Mouse (Mus musculus) forebrain, embryonic 13.5 days (tissue): ENCODE results near the gene Psme3. TPM values are rescaled to one million over a fixed set of nuclear protein-coding genes. Genes with fewer than 3 reads are reported as not detected.

ENCODE experiments used
- ATAC-seq: fragments of 200-750 bp; cut with Nextera tagmentation; 2 replicates; pipeline ENCODE4 v1.8.0; 2017
- H3K27ac ChIP-seq: fragments of 300-500 bp; sonication (generic); 2 replicates; pipeline ENCODE4 v1.5.1; 2015; ENCODE audit warnings: inconsistent platforms, mild to moderate bottlenecking, moderate library complexity
- H3K27me3 ChIP-seq: fragments of 300-500 bp; sonication (generic); 2 replicates; pipeline ENCODE4 v1.6.1; 2015; ENCODE audit warnings: mild to moderate bottlenecking, inconsistent platforms
- H3K36me3 ChIP-seq: fragments of 300-500 bp; sonication (generic); 2 replicates; pipeline ENCODE4 v1.6.1; 2015; ENCODE audit warnings: mild to moderate bottlenecking, inconsistent platforms; ENCODE audit not compliant: poor library complexity, severe bottlenecking
- H3K4me1 ChIP-seq: fragments of 300-500 bp; sonication (generic); 2 replicates; pipeline ENCODE4 v1.6.1; 2015; ENCODE audit warnings: inconsistent platforms
- H3K4me2 ChIP-seq: fragments of 300-500 bp; sonication (generic); 2 replicates; pipeline ENCODE4 v1.6.1; 2015; ENCODE audit warnings: inconsistent platforms, mild to moderate bottlenecking, moderate library complexity
- H3K4me3 ChIP-seq: fragments of 300-500 bp; sonication (generic); 2 replicates; pipeline ENCODE4 v1.5.1; 2015; ENCODE audit warnings: mild to moderate bottlenecking, inconsistent platforms
- H3K9ac ChIP-seq: fragments of 300-500 bp; sonication (generic); 2 replicates; pipeline ENCODE4 v1.6.1; 2015; ENCODE audit warnings: mild to moderate bottlenecking, inconsistent platforms
- H3K9me3 ChIP-seq: fragments of 300-500 bp; sonication (generic); replicated peaks from 2 replicates; pipeline ENCODE4 v1.6.1; 2016; ENCODE audit warnings: inconsistent platforms
- WGBS: fragments of 180-500 bp; shearing (Covaris S2); methylation state at CpG from one replicate; pipeline ENCODE4 v1.1.7; 2015; 5-methylcytosine and 5-hydroxymethylcytosine counted together
- polyA plus RNA-seq: library from polyadenylated mRNA; unstranded; fragments of >200 nt; fragmentation: Nextera tagmentation; extraction: Ambion mirVana; gene quantifications from 2 replicates; pipeline ENCODE4 v1.2.1, GENCODE M21; 2015

Psme3 gene
- 144 and 145 TPM in 2 replicates for polyA plus RNA-seq

DNA sequence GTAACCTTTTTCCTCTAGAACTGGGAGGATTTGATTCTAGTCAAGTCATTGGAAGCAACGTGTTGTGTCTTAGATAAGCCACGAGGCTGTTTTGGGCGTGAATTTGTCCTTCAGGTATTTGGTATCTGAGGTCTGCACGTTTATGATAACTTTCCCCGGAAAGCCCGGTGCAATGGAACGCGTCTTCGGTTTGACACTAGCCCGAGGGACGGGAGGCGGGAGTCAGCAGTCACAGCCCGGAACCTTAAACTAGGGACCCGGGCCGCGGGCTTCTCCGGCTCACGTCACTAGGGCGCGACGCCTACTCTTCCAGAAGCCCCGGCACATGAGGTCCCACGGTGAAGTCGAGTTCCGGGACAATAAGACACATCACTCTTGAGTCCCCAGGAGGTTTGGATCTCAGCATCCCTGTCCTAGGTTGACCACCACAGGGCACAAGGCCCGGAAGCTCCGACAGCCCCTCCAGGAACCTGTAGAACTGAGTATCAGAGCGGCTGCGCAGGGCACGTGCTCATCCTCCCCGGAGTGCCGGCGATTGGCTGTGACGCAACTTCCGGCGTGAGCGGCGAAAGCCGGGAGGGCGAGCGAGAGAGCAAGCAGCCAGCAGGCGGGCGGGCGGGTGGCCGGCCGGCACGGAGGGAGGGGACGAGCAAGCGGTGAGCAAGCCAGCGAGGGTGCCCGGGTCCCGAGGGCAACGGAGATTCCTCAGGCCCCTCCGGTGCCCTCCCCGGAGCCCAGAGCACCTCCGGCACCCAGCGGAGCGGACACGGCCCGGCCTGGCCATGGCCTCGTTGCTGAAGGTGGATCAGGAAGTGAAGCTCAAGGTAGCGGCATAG lies at the start of gene Psme3:
Gene Psme3 (plus strand): TSS at position 549 of the 836 bp plus-strand sequence.
- under 1% methylated on average over 61 of the region's 62 CpGs for WGBS
- peak within 1 kb of the TSS; percentile 98 for H3K4me3 ChIP-seq
- H3K4me1 ChIP-seq, result peaks cover 17% of the 10 kb centered on the region
- H3K9me3 ChIP-seq, result no peaks in the 10 kb centered on the region
- ATAC-seq, result peak; percentile 93
- H3K36me3 ChIP-seq, result peaks cover 30% of the 10 kb centered on the region
- peak within 1 kb of the TSS; percentile 97 for H3K9ac ChIP-seq
- peak within 1 kb of the TSS; percentile 44 for H3K27ac ChIP-seq
- H3K4me2 ChIP-seq, result peak within 1 kb of the TSS; percentile 99
- H3K27me3 ChIP-seq, result no peaks in the 10 kb centered on the region

DNA sequence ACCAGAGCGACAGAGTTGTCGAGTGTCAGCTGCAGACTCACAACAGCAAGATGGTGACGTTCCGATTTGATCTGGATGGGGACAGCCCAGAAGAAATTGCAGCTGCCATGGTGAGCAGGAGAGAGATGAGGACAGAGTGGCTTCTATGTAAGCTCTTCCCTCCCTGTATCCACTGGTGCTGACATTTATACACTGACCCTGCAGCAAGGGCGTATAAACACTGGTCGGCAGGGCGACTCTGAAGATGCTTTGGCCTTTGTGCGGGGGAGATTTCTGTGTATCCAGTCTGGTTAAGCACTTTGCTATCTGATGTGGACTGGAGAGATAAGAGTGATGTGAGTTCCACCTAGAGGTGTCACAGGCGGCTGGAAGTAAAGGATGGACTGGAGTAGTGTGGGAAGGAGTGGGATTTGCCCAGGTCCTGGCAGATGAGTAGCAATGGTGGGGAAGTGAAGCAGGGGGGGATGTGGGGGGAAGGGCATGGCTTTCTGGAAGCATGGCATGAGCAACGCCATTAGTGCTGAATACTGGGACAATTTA lies 46.4 kb upstream of the Psme3 start:
- no peak for ATAC-seq
- Histone ChIP-seq H3K9ac (no peak overlapping the region), H3K36me3 (no peaks in the 10 kb centered on the region), H3K4me1 (peaks cover 9% of the 10 kb centered on the region), H3K27me3 (peaks cover 36% of the 10 kb centered on the region), H3K4me3 (no peak overlapping the region), H3K27ac (no peak overlapping the region), H3K9me3 (no peaks in the 10 kb centered on the region), H3K4me2 (no peak overlapping the region)
- WGBS, result 46% methylated on average over 10 of the region's 10 CpGs

DNA sequence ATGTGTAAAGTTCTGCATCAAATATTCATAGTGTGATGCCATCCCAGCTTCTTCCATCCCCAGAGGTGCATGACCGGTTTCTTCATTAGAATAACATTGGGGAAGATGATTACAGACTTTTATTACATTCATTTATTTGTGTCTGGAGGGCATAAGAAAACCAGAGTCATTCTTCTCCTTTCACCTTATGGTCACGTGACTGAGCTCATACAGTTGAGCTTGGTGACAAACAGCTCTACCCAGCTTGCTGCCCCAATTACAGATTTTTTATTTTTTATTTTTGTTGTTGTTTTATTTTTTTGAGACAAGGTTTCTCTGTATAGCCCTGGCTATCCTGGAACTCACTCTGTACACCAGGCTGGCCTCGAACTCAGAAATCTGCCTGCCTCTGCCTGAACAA lies 43.6 kb upstream of the Psme3 start:
- Histone ChIP-seq H3K9ac (no peak overlapping the region), H3K4me3 (no peak overlapping the region), H3K27me3 (peaks cover 9% of the 10 kb centered on the region), H3K4me1 (peaks cover 16% of the 10 kb centered on the region), H3K27ac (no peak overlapping the region), H3K4me2 (no peak overlapping the region), H3K9me3 (no peaks in the 10 kb centered on the region), H3K36me3 (no peaks in the 10 kb centered on the region)
- no peak for ATAC-seq
- WGBS, result 87% methylated on average over 3 of the region's 3 CpGs

DNA sequence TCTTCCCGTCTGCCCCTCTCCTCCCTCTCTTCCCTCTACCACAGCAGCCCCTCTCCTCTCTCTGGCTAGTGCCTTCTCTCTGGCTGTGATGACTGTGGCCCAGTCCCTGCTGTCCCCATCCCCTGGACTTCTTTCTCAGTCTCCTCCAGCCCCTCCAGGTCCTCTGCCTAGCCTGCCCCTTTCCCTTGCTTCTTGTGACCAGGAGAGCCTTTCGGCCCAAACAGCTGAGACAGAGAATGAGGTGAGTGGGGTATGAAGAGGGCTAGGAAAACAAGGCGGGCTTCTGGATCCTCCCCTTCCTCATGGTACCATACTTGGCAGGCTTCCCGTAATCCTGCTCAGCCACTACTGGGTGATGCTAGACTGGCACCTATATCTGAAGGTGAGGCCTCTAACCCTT lies 40.7 kb upstream of the Psme3 start:
- Histone ChIP-seq H3K27me3 (peaks cover 2% of the 10 kb centered on the region), H3K27ac (no peak overlapping the region), H3K4me3 (no peak overlapping the region), H3K9ac (no peak overlapping the region), H3K36me3 (no peaks in the 10 kb centered on the region), H3K4me1 (peaks cover 30% of the 10 kb centered on the region), H3K4me2 (no peak overlapping the region), H3K9me3 (no peaks in the 10 kb centered on the region)
- WGBS, result 78% methylated on average over 4 of the region's 4 CpGs
- ATAC-seq, result no peak

DNA sequence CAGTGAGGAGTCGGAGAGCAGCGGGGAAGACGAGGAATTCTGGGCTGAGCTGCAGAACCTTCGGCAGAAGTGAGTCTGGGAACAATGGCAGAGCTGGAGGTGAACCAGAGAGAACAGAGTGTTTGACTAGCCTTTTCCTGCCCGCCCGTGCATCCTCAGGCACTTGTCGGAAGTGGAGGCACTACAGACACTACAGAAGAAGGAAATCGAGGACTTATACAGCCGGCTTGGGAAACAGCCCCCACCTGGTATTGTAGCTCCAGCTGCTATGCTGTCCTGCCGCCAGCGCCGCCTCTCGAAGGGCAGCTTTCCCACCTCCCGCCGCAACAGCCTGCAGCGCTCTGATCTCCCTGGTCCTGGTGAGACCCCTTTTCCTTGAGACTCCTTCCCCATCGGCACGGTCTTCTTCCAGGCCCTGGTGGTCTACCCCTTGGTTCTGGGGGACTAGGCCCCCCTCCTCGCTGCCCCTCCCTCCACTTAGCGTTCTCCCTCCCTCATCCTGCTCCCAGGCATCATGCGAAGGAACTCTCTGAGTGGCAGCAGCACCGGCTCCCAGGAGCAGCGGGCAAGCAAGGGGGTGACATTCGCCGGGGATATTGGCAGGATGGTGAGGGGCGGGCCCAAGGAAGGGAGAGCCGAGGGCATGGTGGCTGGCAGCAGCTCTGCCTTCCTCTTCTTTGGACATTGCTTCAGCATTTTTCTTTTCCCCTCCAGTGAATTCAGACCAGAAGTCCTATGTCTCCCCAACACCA lies 39.5 kb upstream of the Psme3 start:
- H3K9me3 ChIP-seq, result no peaks in the 10 kb centered on the region
- peak overlapping the region; percentile 92 for H3K4me2 ChIP-seq
- H3K27ac ChIP-seq, result no peak overlapping the region
- peak overlapping the region; percentile 12; the same call in 1 of the 2 replicates for H3K9ac ChIP-seq
- H3K27me3 ChIP-seq, result peaks cover 12% of the 10 kb centered on the region
- H3K4me1 ChIP-seq, result peaks cover 30% of the 10 kb centered on the region
- ATAC-seq, result no peak
- H3K4me3 ChIP-seq, result peak overlapping the region; percentile 3; the same call in 1 of the 2 replicates
- WGBS, result 32% methylated on average over 27 of the region's 27 CpGs
- no peaks in the 10 kb centered on the region for H3K36me3 ChIP-seq

DNA sequence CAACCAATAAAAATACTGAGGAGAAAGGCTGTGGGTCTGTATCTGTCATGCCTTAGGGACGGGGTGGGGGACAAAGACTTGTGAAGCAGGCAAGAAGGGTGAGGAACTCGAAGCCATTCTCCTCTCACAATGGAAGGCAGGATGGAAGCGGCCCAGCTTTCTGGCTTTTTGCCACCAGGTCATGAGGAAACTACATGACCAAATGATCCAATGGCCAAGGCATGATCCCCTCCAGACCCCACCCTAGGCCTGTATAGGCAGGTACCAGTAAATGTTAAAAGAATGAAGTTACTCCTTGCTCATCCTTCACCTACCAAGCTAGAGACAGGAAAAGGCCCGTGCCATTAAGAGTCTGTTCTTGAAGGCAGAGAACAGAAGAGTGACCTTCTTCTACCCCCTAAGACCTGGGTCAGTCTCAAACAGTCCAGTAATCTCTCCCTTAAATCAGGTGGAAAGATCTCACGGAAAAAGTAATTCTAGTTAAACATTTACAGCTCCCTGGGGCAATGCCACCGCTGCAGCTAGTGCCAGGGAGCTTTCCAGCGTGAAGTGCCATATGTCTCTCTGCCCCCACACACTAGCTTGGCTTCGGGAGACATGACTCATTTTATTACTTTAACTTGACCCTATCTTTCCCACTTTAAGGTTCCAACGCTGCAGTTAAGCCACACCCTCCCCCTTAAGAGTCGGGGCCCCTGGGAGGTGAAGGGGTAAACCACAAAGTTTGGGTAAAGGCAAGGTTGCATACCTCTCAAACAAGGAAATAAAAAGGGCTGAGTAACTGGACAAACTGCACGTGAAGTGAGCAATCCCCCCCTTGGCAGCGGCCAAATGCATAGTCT lies 38.4 kb upstream of the Psme3 start:
- peak overlapping the region; percentile 92 for H3K4me2 ChIP-seq
- WGBS, result 81% methylated on average over 12 of the region's 12 CpGs
- ATAC-seq, result no peak

DNA sequence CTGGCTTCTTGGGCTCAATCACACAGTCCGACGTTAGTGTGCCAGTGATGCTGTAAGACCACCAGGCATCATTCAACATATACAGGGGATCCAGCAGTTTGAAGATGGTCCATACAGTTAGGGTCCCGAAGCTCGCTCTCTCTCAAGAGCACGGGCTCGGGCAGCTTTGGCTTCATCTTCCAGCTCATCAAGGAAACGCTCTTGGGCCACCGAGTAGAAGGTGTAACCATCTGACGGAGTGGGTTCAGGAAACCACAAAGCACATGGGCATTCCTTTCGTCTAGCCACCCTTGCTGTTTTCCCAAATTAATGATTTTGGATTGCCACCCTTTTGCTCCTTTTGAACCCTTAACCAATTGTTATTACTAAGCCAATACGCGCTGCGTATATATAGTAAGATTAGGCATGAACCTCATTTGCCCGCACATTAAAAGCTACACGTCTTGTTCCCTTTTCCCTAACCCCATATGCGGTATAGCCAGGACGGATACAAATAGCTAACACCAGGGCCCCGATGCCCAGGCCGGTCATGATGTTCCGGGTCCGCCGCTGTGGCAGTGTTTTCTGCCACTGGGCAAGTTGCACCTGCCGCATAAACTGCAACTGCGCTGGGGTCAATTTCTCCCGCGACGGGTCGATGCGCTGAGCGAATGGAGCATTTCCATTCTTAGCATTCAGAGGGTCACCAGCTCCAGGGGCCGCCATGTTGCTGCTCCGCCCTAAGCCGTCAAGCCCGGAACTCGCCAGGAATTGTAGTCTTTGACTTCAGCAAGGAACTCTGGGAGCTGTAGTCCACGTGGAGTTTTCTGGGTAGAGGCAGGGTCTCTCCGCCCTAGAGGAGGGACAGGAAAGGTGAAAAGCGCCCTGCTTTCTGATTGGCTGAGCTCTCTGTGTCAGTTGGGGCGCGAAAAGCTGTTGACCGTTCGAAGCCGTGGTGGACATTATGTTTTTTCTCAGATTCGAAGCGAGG lies 37.5 kb upstream of the Psme3 start, which contains the start of the genes Cntd1 and Coa3:
Gene Cntd1 (plus strand): TSS at position 790 of the 970 bp plus-strand sequence.
Gene Coa3 (minus strand): TSS at position 892 of the 970 bp plus-strand sequence.
- Histone ChIP-seq H3K27me3 (peaks cover 13% of the 10 kb centered on the region), H3K27ac (no peak within 1 kb of the TSS; the same call in 1 of the 2 replicates), H3K9ac (peak within 1 kb of the TSS; percentile 83), H3K4me3 (peak within 1 kb of the TSS; percentile 75), H3K36me3 (no peaks in the 10 kb centered on the region), H3K4me2 (peak within 1 kb of the TSS; percentile 92), H3K4me1 (peaks cover 34% of the 10 kb centered on the region), H3K9me3 (no peaks in the 10 kb centered on the region)
- WGBS, result 10% methylated on average over 45 of the region's 45 CpGs
- ATAC-seq, result peak; percentile 98

More for the DNA sequence above, 38.4 kb upstream of the Psme3 start:
- Histone ChIP-seq H3K9ac (peak overlapping the region; percentile 83), H3K4me1 (peaks cover 30% of the 10 kb centered on the region), H3K9me3 (no peaks in the 10 kb centered on the region), H3K27ac (no peak overlapping the region), H3K36me3 (no peaks in the 10 kb centered on the region), H3K4me3 (peak overlapping the region; percentile 75), H3K27me3 (peaks cover 13% of the 10 kb centered on the region)

DNA sequence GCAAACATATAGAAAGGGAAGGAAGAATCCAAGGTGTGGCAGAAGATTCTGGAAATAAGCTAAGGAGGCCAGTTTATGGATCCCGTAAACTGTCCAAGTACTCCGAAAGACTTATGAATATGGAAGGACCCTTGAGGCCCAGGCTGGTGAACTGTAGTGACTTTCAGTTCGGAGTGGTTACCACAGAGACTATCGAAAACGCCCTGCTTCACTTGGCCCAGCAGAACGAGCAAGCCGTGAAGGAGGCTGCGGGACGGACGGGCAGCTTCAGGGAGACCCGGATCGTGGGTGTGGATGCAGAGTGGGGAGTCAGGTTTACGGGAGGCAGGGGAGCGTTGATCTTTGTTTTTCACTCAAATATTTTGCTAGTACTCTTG lies 36.8 kb upstream of the Psme3 start:
- no peak overlapping the region for H3K9ac ChIP-seq
- peaks cover 34% of the 10 kb centered on the region for H3K4me1 ChIP-seq
- H3K4me2 ChIP-seq, result peak overlapping the region; percentile 92
- no peak overlapping the region for H3K27ac ChIP-seq
- H3K4me3 ChIP-seq, result peak overlapping the region; percentile 75
- WGBS, result 62% methylated on average over 14 of the region's 14 CpGs
- peaks cover 13% of the 10 kb centered on the region for H3K27me3 ChIP-seq
- ATAC-seq, result peak; percentile 55
- H3K9me3 ChIP-seq, result no peaks in the 10 kb centered on the region
- no peaks in the 10 kb centered on the region for H3K36me3 ChIP-seq

DNA sequence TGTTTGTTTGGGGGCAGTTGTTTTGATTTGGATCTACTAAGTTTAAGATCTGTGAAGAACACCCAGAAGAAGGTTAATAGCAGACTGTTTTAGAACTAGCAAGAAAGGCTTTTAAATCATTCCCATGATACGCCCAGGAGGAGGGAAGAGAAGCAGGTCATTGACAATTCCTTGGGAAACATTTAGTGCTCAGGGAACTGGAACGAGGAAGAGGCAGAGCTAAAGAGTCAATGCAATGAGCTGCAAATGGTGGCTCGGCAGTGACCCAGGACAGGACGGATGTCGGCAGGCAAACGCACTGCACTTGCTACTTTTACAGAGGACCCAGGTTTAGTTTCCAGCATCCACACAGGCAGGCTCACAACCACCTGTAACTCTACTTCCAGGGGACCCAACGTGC lies 35.2 kb upstream of the Psme3 start:
- Histone ChIP-seq H3K4me1 (peaks cover 34% of the 10 kb centered on the region), H3K9ac (no peak overlapping the region), H3K27ac (no peak overlapping the region), H3K4me3 (no peak overlapping the region), H3K9me3 (no peaks in the 10 kb centered on the region), H3K27me3 (peaks cover 13% of the 10 kb centered on the region), H3K36me3 (no peaks in the 10 kb centered on the region), H3K4me2 (no peak overlapping the region)
- WGBS, result 53% methylated on average over 7 of the region's 7 CpGs
- ATAC-seq, result no peak

DNA sequence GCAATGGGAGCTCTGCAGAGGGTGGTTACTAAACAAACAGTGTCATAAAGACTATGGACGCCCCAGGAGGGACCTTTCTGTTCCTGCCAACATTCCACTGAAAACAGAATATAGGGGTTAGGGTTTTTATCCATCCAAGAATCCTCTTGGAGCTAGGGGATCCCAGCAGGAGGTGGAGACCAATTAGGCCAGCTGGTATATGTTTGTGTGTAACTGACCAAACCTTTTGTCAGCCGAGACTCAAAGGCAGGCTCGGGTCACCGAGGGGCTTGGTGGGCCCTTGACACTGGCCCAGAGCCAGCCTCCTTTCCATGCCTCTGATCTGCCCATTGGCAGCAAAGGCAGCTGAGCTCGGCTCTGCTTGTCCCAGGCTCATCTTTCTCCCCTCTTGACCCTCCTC lies 33.1 kb upstream of the Psme3 start:
- no peak overlapping the region for H3K4me2 ChIP-seq
- WGBS, result 5% methylated on average over 5 of the region's 5 CpGs
- H3K27ac ChIP-seq, result no peak overlapping the region
- peak overlapping the region; percentile 9 for H3K9ac ChIP-seq
- no peak overlapping the region for H3K4me3 ChIP-seq
- peaks cover 14% of the 10 kb centered on the region for H3K36me3 ChIP-seq
- no peak for ATAC-seq
- H3K4me1 ChIP-seq, result peaks cover 13% of the 10 kb centered on the region
- H3K27me3 ChIP-seq, result peaks cover 13% of the 10 kb centered on the region
- H3K9me3 ChIP-seq, result no peaks in the 10 kb centered on the region
